Mouse (Mus musculus) megakaryocyte, embryonic 14.5 days (primary cell): ENCODE measurements around the gene Myo1d.
"Not testable (repeated sequence)": the region's sequence is repeated elsewhere in the genome, so short reads cannot be mapped to it uniquely, and the experiment has no call there.

Experiments
- FLI1 ChIP-seq: IDR thresholded peaks from 2 replicates; pipeline ENCODE4 v1.6.1; 2012; ENCODE audit warnings: low read length, inconsistent platforms, mixed read lengths
- GATA1 ChIP-seq: IDR thresholded peaks from 3 replicates; pipeline ENCODE4 v1.6.1; 2012; ENCODE audit warnings: mixed read lengths, low read length, inconsistent platforms, borderline replicate concordance

- not testable (repeated sequence) for TF ChIP-seq GATA1, FLI1
Measured at GRCm38 (mm10) chr11:80463605-80464130, 316.2 kb downstream of the Myo1d start.
